Mouse (Mus musculus): ENCODE data around the gene Cox15.

Gene Cox15

DNA sequence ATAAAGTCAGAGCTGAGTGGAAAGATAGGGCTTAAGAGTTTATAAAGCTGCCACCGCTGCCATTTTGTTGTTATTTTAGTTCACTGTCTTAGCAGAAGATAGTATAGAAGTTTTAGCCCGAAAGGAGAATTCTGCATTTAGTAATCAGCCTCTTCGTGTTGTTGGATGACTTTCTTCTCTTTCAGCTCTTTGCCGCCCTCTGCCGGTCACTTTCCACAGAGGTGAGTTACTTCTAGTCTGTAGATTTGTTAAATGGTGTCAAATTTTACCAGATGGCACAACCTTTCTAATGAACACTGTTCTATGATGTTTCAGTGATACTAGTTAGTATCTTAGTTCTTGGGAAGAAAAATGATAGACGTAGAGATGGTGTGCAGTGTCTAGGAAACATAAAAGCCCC, 7.7 kb upstream of the Cox15 start:
- DNase-seq: peak; percentile 89

DNA sequence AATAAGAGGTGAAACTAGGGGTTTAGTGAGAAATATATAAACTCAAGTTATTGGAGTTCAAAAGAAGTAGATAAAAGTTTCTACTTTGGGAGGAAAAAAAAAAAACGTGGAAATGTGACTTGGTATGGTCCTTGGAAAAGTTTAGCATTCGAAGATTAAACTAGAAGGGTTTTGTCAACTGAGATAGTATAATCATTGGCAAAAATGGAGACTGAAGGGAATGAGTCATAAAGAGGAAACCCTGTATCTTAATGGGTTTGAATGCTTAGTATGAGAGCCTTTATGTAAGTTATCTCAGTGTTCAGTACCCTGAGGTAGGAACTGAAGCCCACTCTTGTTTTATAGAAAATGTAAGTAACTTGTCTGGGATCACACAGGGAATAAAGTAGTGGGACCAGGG, 2.1 kb upstream of the Cox15 start:
- no peak for DNase-seq

DNA sequence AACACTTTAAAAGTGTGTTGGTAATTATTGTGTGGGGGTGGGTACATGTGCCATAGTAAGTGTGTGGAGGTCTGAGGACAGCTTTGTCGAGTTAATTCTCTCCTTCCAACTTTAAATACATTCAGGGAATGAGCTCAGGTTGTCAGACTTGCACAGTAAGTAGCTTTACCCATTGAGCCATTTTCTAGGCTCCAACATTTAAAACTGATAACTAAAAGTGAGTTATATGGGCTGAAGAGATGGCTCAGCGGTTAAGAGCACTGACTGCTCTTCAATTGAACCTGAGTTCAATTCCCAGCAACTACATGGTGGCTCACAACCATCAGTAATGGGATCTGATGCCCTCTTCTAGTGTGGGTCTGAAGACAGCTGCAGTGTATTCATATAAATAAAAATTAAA, 1.4 kb upstream of the Cox15 start:
- no peak for DNase-seq

DNA sequence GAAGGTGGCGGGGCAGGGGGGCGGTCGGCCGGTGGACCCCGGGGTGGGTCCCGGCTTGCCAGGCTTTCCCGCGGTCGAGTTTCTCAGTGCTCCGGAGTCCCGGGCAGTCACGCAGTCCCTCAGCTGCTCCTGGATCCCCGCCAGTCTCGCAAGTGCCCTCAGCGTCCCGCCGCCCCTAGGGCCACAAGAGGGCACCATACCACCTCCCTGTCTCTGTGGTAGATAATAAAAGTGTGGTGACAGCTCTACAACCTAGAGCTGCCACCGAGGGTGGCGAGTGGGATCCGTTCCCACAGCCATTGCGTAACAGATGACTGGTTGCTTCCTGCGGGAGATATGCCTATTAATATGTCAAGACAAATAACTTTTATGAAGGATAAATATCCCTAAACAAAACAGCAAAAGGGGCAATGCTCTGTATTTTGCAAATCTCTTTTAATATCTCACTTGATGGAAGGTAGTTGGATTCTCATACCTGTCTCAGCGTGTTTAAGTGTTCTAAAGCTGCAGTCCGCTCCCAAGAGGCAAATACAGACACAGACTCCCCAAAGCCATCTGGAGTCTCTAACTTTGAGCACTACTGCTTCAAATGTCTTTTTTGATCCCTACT, 531 bp upstream of the Cox15 start:
- DNase-seq: peak; percentile 93

DNA sequence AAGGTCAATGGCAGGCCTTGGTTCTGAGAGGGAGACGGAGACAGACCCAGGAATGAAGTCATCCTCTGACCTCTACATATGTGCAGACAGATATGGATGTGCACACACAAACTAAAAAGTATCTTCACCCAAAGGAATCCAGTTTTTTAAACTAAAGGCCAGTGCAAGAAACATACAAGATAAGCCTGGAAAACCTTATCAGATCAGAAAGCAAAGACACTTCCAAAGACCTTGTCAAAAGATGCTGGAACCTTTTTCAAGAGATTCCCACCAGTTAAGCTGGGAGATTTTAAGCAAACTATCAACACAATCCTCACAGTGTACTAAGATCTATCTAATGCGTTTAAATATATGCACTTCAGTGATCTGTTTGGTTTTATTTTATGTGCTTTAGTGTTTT, 2.8 kb downstream of the Cox15 start:
- DNase-seq: no peak

DNA sequence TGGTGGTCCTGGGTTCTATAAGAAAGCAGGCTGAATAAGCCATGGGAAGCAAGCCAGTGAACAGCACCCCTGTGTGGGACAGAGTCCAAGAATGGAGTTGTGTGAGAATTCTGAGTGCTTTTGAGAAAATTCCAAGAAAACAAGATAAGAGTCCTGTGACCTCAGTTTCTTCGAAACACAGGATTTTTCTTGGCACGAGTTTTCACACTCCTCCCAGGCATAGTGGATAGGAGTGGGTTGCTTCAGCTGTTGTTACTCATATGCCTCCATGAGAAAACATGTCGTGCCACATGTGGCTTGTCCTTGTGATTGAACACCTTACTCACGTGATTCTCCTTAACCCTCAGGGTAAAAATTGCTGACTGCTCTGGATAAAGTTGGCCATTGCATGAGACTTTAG, 4.9 kb downstream of the Cox15 start:
- no peak for DNase-seq

DNA sequence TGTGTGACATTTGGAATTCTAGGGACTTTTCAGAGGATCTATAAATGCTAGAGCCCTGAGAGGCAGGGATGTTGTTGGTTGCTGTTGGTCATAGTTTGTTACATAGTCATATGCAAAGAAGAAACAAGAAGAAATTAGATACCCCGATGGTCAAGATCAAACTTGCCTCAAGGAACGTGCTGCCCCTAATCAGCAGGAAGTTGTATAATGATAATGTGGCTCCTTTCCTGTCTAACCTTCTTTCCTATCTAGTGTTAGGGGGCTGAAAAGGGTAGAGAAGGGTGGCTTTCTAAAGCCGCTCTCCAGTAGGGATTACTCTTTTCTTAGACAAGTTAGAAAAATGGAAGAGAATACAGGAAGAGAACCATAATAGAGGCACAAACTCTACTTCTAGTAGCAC, 7.1 kb downstream of the Cox15 start:
- no peak for DNase-seq

DNA sequence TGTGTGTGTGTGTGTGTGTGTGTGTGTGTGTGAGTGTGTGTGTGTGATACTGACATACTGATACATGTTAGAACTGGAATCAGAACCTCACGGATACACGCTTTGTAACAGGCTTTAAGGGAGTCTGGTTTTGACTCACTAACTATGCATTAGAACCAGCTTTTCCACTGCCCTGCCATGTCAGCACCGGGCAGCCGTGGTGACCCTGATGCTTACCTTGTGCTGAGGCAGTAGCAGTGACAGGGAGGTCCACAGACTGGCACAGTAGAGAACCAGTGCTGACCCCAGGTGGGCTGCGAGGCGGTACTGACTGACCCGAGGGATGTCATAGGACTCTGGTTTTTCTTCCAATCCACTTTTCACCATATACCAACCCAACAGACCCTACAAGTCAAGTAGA, 9.4 kb downstream of the Cox15 start:
- DNase-seq: no peak

DNA sequence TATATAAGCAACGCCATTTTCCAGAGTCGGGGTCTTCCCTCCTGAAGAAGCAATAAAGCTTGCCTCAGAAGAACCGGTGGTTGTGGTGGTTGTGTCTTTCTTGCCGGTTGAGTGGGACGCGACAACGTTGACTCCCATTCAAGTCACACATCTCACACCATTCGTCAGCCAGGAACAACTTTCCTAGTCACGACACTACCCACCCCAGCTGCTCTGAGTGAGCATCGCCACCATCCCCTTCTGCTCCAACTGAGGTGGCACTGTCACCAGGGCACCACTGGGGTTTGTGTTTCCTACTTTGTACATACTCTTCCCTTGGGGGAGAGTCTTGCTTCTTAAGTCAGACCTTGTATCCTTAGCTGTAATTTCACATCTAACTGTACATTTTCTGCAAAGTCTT, 14.4 kb downstream of the Cox15 start:
- no peak for DNase-seq

DNA sequence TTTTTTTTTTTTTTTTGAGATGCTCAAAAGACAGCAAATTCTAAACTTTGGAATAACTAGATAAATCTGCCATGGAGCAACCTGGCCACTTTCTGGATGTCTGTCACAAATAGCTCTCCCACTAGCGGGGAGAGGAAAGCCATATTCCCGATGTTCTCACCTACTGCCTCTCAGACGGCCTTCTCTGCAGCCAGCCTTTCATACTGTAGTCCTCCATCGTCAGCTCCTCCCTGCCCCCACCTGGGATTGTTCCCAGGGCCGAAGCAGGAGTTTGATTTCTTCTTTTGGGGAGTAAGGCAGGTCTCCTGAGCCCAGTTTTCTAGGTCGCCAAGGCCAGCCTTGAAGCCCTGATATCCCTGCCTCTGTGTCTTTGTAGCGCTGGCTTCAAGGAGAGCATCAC, 21.6 kb downstream of the Cox15 start:
- DNase-seq: no peak

DNA sequence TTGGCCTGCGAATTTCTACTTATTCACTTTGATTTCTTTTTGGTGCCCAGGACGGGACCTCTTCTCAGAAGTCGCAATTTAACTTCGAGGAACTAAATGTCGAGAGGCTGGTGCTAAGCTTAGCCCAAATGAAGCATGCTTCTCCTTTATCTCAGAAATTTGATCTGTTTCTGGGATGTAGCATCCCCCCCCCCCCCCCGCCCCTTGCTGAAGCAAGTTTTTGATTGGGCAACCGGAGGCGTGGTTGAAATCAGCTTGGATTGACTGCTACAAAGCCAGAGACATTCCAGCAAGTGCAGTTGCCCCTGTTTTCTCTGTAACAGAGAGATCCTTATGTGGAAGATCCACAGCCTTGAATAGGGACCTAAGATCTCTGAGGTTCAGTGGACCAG, 22.8 kb downstream of the Cox15 start:
- DNase-seq: no peak

DNA sequence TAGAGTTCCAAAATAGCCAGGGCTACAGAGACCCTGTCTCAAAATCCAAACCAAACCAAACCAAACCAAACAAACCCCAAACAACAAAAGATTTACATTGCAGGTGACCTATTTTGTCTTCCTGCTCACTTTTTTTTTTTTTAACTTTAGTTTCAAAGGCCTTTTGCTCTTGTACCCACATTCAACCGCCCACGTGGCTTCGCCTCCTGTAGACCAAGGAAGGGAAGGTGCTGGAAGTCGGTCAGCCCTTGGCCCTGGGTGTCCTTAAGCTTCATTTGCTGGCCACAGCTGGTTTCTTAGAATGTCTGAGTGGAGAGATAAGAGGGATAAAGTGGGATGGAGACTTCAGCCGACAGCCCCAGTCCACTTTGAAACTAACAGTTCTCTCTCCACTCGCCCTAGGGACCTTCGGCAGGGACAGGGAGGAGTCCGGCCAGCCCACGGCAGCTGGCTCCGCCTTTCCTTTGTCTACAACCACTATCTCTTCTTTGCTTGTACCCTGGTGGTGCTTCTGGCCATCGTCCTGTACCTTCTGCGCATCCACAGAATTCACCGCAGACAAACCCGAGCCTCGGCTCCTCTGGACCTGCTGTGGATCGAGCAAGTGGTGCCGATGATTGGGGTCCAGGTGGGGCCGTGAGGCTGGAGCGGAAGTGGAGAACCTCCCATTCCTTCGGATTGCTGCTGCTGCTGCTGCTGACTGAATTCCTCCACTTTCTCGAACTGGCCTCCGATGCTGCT, 23.3 kb downstream of the Cox15 start:
- DNase-seq: peak; percentile 42

DNA sequence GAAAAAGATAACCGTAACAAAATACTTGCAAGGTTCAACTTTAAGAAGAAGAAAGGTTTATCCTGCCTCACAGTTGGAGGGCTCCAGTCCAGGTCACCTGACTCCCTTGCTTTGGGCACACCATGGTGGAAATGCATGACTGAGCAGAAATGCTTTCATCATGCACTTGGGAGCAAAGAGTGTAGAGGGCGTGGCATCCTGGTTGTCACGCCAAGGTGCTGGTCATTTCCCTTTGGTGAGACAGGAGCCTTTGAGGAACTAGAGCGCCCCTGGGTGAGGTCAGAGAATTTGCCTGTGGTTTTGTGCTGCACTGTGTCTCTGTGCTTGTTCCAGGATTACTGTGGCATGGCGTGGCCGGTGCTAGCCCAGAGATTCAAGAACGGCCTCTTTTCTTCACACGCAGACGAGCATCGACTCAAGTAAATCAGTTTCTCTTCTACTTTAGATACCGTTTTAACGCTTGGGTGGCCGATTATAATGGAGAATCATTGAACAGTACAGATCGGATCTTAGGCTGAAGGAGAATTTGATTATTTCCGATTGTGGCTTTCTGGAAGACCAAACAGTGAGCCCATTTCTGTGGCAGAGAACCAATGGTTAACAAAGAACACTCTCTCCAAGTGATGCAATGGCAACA, 26.2 kb downstream of the Cox15 start:
- DNase-seq: no peak

DNA sequence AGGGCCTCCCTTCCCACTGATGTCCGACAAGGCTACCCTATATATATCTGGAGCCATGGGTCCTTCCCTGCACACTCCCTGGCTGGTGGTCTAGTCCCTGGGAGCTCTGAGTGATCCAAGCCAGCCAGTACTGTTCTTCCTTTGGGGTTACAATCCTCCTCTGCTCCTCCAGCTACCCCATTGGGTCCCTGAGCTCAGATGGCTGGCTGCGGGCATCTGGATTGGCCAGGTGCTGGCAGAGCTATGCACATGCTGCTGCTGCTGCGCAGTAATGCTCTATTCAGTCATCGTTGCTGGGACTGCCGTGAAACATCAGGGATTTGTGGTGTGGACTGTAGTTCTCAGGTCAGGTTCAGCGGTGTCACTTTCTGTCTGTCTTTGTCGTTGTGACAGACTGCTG, 28.0 kb downstream of the Cox15 start:
- no peak for DNase-seq

DNA sequence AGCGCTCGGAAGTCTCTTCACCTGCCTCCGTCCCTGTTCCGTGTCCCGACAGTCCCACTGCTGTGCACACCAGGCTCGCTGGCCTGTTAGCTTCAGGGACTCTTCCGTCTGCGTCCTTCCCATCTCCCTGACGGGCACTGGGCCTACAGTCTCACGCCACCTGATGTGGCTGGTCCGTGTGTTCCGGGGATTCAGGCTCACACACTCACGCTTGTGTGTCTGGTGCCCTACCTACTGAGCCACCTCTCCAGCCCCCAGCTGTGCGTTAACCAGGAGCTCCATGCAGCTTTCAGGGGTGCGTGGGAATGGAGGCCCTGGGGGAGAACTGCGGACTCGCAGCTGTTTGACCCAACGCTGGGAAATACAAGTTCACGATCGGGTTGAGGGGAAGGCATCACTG, 28.6 kb downstream of the Cox15 start:
- no peak for DNase-seq

DNA sequence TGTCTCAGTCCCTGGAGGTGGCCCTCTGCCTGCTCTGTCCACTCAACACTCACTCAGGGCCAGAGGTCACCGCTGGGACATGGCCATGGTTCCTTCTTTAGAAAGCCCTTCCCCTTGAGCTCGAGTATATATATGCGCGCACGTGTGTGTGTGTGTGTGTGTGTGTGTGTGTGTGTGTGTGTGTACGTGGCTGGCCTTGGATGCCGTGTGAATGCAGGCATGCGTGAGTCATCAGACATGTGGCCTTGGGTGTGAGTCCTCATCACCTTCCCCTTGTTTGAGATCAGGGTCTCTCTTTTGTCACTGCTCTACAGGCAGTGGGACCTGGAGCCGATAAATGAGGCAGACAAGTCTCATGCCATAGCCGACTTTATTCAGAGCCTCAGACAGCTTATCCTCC, 29.3 kb downstream of the Cox15 start:
- no peak for DNase-seq

DNA sequence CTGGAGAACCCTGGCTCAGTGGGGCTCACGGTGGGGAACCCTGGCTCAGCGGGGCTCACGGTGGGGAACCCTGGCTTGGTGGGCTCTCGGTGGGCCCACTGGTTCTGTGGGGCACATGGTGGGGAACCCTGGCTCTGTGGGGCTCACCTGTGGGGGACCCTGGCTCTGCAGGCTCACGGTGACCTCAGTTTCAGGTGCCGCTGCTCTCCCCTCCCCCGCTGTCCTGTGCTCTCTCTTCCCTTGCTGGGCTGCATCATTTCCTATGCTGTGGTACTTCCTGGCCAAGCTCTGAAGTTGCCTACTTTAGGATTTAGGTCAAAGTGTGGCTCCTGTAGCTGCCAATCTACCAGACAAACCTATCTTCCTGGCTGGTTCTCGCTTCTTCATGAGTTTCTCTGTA, 29.9 kb downstream of the Cox15 start:
- DNase-seq: no peak

DNA sequence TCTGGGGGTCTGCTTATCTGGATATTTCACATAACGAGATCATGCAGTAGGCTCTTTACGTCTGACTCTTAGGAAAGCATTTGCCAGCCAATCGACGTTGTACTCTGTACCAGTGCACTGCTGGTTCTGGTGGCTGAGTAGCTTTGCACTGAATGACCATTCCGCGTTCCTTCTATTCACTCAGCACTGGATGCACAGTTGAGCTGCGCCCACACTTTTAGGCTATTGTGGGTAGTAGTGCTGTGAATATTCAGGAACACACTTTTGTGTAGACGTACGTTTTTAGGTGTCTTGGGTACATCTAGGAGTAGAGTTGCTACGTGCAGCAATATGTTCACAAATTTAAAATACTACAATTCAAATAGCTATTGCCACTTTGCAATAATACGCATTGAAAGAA, 32.7 kb downstream of the Cox15 start:
- no peak for DNase-seq

DNA sequence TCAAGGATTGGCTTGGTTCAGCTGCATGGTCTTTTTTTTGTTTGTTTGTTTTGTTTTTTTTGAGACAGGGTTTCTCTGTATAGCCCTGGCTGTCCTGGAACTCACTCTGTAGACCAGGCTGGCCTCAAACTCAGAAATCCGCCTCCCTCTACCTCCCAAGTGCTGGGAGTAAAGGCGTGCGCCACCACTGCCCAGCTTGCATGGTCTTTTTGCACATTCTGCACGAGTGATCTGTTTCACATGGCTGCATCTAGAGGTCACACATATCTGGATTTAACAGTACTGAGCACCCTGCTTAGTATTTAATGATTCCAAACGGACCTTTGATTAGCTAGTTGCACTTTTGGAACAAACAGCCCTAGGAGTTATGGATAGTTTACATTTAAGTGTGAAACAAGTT, 40.8 kb downstream of the Cox15 start:
- DNase-seq: no peak

DNA sequence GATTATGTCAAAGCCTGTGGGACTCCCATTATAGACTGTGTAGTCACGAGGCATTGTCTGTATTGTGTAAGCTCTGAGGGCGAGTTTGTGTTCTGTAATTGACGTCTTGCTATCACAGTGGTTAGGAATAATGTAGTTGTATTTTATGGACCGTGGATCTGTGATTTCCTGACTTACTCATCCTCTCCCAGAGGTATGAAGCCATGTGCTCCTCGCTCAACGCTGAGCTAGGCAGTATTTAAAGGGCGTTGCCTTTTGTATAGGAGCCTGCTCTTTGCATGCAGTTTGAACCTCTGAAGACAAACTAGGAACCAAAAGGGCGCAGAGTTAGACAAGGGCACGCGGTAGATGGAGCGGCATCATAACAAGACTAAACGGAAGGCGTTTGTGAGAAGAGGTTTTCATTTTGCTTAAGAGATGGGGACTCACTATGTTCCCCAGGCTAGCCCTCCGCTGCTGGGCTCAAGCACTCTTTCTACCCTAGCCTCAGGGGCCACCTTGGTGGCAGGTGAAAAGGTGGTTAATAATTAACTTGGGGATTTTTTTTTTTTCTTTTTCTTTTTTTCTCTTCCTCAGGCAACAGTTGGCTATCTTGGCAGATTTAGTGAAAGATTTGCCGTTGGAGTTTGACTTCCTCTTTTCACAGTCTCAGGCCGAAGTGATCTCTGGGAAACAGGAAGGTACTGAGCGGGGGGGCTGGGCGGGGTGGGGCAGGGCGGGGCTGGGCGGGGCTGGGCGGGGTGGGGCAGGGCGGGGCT, 41.5 kb downstream of the Cox15 start:
- no peak for DNase-seq

DNA sequence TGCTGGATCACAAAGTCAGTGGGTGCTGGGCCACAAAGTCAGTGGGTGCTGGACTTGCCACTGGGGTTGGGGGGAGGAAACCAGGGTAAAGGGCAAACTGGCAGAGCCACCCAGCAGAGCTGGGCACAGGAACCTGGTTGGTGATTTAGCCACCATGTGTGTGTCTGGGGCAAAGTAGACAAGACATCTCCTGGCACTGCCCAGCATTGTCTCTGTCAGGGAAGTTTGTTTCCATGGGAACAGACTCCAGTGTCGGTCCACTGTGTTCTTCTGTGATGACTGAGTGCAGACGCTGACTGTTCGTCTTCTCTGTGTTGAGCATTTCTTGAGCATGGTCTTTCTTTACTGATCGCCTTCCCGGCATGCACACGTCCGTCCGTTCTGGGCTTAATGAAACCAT, 43.5 kb downstream of the Cox15 start:
- DNase-seq: no peak

DNA sequence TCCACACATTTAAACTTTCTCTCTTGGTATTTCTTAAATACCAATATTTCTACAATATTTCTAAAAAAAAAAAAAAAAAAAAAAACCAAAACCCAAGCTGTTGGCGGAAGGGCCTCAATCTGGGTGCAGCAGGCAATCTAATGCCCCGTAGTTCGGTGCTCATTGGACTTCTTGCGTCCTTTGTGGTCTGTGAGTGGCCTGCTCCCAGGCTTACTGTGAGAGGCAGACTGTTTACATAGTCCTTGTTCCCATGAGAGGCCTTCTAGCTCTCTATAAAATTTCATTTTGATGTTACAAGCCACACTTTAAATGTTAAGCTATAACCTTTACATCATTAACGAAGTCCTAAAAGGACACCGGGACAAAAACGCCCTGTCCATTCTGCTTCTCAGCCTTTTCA, 44.6 kb downstream of the Cox15 start:
- no peak for DNase-seq

DNA sequence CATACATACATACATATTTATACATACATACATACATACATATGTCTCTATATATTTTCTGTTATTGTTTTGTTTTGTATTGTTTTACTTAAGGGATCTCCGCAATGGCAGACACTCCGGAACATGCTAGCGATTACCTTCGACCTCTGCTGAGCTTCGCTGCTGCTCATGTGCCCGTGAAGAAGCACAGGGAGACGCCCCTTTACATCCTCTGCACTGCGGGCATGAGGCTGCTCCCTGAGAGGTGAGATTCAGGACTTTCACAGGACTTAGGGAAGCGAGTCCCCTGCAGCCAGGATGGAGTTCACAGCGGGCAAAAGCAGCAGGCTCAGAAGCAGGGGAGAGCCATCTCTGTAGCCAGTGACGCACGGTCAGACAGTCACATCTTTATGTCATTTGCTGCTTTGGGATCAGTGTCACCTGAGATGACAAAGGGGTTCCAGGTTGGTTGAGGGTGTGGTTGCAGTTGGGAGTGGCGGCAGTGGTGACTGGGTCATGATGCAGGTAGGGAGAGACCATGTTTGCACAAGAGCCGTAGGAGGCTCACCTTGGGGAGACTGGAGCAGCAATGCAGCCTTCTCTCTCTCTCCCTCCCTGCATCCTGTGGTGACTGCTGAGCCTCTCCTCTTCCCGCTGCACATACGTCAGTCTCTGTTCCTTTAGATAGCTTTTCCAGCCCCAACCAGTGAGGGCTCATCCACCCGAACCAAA, 47.9 kb downstream of the Cox15 start:
- no peak for DNase-seq
